Mouse (Mus musculus) bone marrow, adult 2 months (tissue): ENCODE results near the gene Tmem167b. TPM values are rescaled to one million over a fixed set of nuclear protein-coding genes. Genes with fewer than 3 reads are reported as not detected.
A peak's percentile ranks its signal among the peaks of the same experiment; 100 is the strongest.

Source experiments
- H3K27ac ChIP-seq: fragments of 200-500 bp; 2 replicates; pipeline ENCODE4 v1.5.1; 2012; ENCODE audit warnings: low read depth, mild to moderate bottlenecking, control low read depth, inconsistent platforms, low read length; ENCODE audit not compliant: control insufficient read depth, poor library complexity, insufficient read depth
- H3K4me1 ChIP-seq: fragments of 200-500 bp; 2 replicates; pipeline ENCODE4 v1.6.1; 2011; ENCODE audit warnings: low read length; ENCODE audit not compliant: control insufficient read depth, insufficient read depth
- H3K4me3 ChIP-seq: fragments of 200-500 bp; replicated peaks from 2 replicates; pipeline ENCODE3; 2011; ENCODE audit warnings: mild to moderate bottlenecking, low read depth, low read length, control low read depth; ENCODE audit not compliant: control insufficient read depth
- CTCF ChIP-seq: fragments of 200-500 bp; IDR thresholded peaks from 2 replicates; pipeline ENCODE4 v1.5.1; 2011; ENCODE audit warnings: low read length, control low read depth; ENCODE audit not compliant: control insufficient read depth, insufficient read depth
- POLR2A ChIP-seq: fragments of 200-500 bp; IDR thresholded peaks from 2 replicates; pipeline ENCODE4 v1.6.1; 2011; ENCODE audit warnings: low read depth, mild to moderate bottlenecking, control low read depth, low read length, borderline replicate concordance; ENCODE audit not compliant: control insufficient read depth
- WGBS: fragments of 180-500 bp; shearing (Covaris S2); methylation state at CpG from one replicate; pipeline ENCODE4 v1.1.7; 2018; 5-methylcytosine and 5-hydroxymethylcytosine counted together
- polyA plus RNA-seq: library from polyadenylated mRNA; stranded (reverse); fragments of >200 nt; gene quantifications from 2 replicates; pipeline ENCODE4 v1.2.4, GENCODE M21; 2011; ENCODE audit warnings: low replicate concordance; ENCODE audit not compliant: missing spikeins, insufficient read depth, insufficient read length

The Tmem167b gene
- polyA plus RNA-seq, 1 experiment = 20.8 TPM

- Histone ChIP-seq H3K4me3 (peak overlapping the region; percentile 86), H3K27ac (peak overlapping the region; percentile 88), H3K4me1 (no peaks in the 10 kb centered on the region; the same call in 1 of the 2 replicates)
- TF ChIP-seq POLR2A = peak; percentile 100
- peak; percentile 87 for TF ChIP-seq CTCF
- WGBS = 16% methylated on average over 22 of the region's 22 CpGs
Observed at GRCm38 (mm10) chr3:108554587-108555312, 7.5 kb downstream of the Tmem167b start.

- TF ChIP-seq CTCF = no peak
- TF ChIP-seq POLR2A = no peak
- Histone ChIP-seq H3K4me1 (no peaks in the 10 kb centered on the region; the same call in 1 of the 2 replicates), H3K27ac (peak overlapping the region; percentile 88), H3K4me3 (peak overlapping the region; percentile 86)
- under 1% methylated on average over 42 of the region's 42 CpGs for WGBS
Observed at GRCm38 (mm10) chr3:108554111-108554561, 8.1 kb downstream of the Tmem167b start.

- Histone ChIP-seq H3K27ac (no peak overlapping the region), H3K4me3 (no peak overlapping the region), H3K4me1 (peaks cover 1% of the 10 kb centered on the region)
- 64% methylated on average over 11 of the region's 11 CpGs for WGBS
- no peak for TF ChIP-seq POLR2A
- TF ChIP-seq CTCF = no peak
Observed at GRCm38 (mm10) chr3:108542299-108542698, 20.0 kb downstream of the Tmem167b start.

- no peak overlapping the region for H3K4me3 ChIP-seq
- WGBS = 2% methylated on average over 17 of the region's 17 CpGs
- TF ChIP-seq POLR2A = no peak
- peak; percentile 66 for TF ChIP-seq CTCF
- H3K4me1 ChIP-seq = peaks cover 1% of the 10 kb centered on the region
- no peak overlapping the region for H3K27ac ChIP-seq
Observed at GRCm38 (mm10) chr3:108537303-108537702, 25.0 kb downstream of the Tmem167b start.

- H3K4me1 ChIP-seq = peaks cover 1% of the 10 kb centered on the region
- under 1% methylated on average over 35 of the region's 35 CpGs for WGBS
- TF ChIP-seq CTCF (no peak), POLR2A (0 out of 2 replicates have a peak, but pooled peaks have one; percentile 23)
- H3K4me3 ChIP-seq = no peak within 1 kb of the TSS
- H3K27ac ChIP-seq = no peak within 1 kb of the TSS
Observed at GRCm38 (mm10) chr3:108536517-108537260, 25.6 kb downstream of the Tmem167b start, which contains the start of gene 5330417C22Rik. 5330417C22Rik (minus strand) TSS chr3:108536536.

GRCm38 (mm10) chr3:108535896-108536516 lies 26.3 kb downstream of the Tmem167b start:
- Histone ChIP-seq H3K4me1 (peaks cover 1% of the 10 kb centered on the region), H3K4me3 (no peak overlapping the region), H3K27ac (no peak overlapping the region)
- no peak for TF ChIP-seq POLR2A
- 13% methylated on average over 15 of the region's 15 CpGs for WGBS

- 79% methylated on average over 6 of the region's 6 CpGs for WGBS
- Histone ChIP-seq H3K4me3 (no peak within 1 kb of the TSS), H3K27ac (no peak within 1 kb of the TSS), H3K4me1 (peaks cover 1% of the 10 kb centered on the region)
- TF ChIP-seq POLR2A (no peak), CTCF (no peak)
Observed at GRCm38 (mm10) chr3:108533951-108534350, 28.3 kb downstream of the Tmem167b start, which contains the start of gene 1700013F07Rik. 1700013F07Rik (plus strand) TSS chr3:108534150.

- 70% methylated on average over 9 of the region's 9 CpGs for WGBS
- no peak overlapping the region for H3K4me3 ChIP-seq
- H3K27ac ChIP-seq = no peak overlapping the region
- no peak for TF ChIP-seq POLR2A
- peaks cover 1% of the 10 kb centered on the region for H3K4me1 ChIP-seq
Observed at GRCm38 (mm10) chr3:108533114-108533885, 29.0 kb downstream of the Tmem167b start.
